Mouse (Mus musculus): ENCODE measurements at regions not wholly inside any gene's neighbourhood (a gene's known extent, or its start where the extent isn't known, plus 50 kb on each side); places are given as distances from the start of the nearest gene placed in this dataset.

DNA sequence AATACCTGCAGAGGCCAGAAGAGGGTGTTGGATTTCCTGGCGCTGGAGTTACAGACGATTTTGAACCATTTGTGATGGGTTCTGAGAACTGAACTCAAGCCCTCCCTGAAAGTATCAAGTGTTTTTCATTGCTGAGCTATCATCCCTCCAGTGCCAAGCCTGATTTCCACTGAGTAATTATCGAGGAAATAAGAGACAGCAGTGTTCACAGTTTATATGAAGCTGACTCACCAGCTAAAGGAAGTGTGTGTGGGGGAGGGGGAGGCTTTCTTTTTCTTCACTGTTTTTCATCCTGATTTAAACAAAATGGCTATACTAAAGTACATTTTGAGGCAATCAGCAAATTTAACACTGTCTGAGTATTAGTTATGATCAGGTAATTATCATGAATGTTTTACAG is 227.4 kb upstream of the Tmem132c start:
- no peak for TF ChIP-seq POLR2A (IDR thresholded peaks at IDR 0.05; ENCODE audit: insufficient read depth, low read depth, low read length)
- no peak for TF ChIP-seq CTCF (IDR thresholded peaks at IDR 0.05; ENCODE audit: insufficient read depth, low read depth, low read length)
